In genomic region chr7:3264390-3265022, GRCm38 (mm10) we compare ENCODE assay signal across 9 mouse cellular contexts. TPM values are rescaled to one million over a fixed set of nuclear protein-coding genes. Genes with fewer than 3 reads are reported as not detected.
A peak's percentile ranks its signal among the peaks of the same experiment; 100 is the strongest.
DNase-seq lines count a peak whose midpoint lies in the region; ATAC-seq and TF ChIP-seq lines count a peak whose summit lies in the region.
"Had no signal": no experiment of that assay in that cellular context is flagged by ENCODE, and none has a peak within 500 bp of the region (broad histone marks: within the 10 kb centered on the region; RNA-seq: fewer than 3 reads in every experiment).

No protein-coding gene starts in this region.

- TF ChIP-seq CTCF in midbrain, postnatal 0 days (IDR thresholded peaks at IDR 0.05) = no peak

- ATAC-seq in midbrain, postnatal 0 days (ENCODE audit: low FRiP score) = no peak
- peak; percentile 45; the same call in 1 of the 2 replicates for ATAC-seq in liver, embryonic 16.5 days (ENCODE audit: low read depth)

- H3K4me3 ChIP-seq in midbrain, embryonic 10.5 days = peak overlapping the region; percentile 34; the same call in 1 of the 2 replicates
- H3K4me3 ChIP-seq in midbrain, postnatal 0 days (ENCODE audit: low read depth, low read length) = no peak overlapping the region
- no peak overlapping the region for H3K4me3 ChIP-seq in liver, embryonic 16.5 days (ENCODE audit: low read depth, low read length)

- H3K9ac ChIP-seq in midbrain, postnatal 0 days (replicated peaks; ENCODE audit: low read length, poor library complexity, severe bottlenecking) = no peak overlapping the region
- H3K9ac ChIP-seq in liver, embryonic 16.5 days (ENCODE audit: low read depth, low read length) = no peak overlapping the region

- no peaks in the 10 kb centered on the region; the same call in 1 of the 2 replicates for H3K9me3 ChIP-seq in midbrain, embryonic 10.5 days (replicated peaks)
- H3K9me3 ChIP-seq in midbrain, postnatal 0 days (ENCODE audit: low read length) = no peaks in the 10 kb centered on the region
- no peaks in the 10 kb centered on the region for H3K9me3 ChIP-seq in liver, embryonic 16.5 days (replicated peaks; ENCODE audit: control insufficient read depth, low read length)

- H3K4me2 ChIP-seq in midbrain, postnatal 0 days (ENCODE audit: low read depth, low read length, poor library complexity, severe bottlenecking) = no peak overlapping the region
- peak overlapping the region; percentile 37 for H3K4me2 ChIP-seq in liver, embryonic 16.5 days (ENCODE audit: low read depth, low read length)

- no peaks in the 10 kb centered on the region for H3K36me3 ChIP-seq in midbrain, embryonic 10.5 days
- no peaks in the 10 kb centered on the region for H3K36me3 ChIP-seq in midbrain, postnatal 0 days (ENCODE audit: insufficient read depth, low read length)
- H3K36me3 ChIP-seq in liver, embryonic 16.5 days (ENCODE audit: control insufficient read depth, insufficient read depth) = no peaks in the 10 kb centered on the region

- WGBS in midbrain, embryonic 10.5 days = 39% methylated on average over 22 of the region's 22 CpGs
- 37% methylated on average over 22 of the region's 22 CpGs for WGBS in midbrain, postnatal 0 days
- WGBS in liver, embryonic 16.5 days (ENCODE audit: insufficient replicate concordance) = 28% methylated on average over 22 of the region's 22 CpGs

- peak; percentile 41 for DNase-seq in embryo, embryonic 10 days (ENCODE audit: low spot score)
- DNase-seq in embryo, embryonic 11 days = no peak
- peak; percentile 25 for DNase-seq in midbrain, embryonic 10.5 days (ENCODE audit: low spot score)
- DNase-seq in midbrain, postnatal 0 days (ENCODE audit: low spot score) = no peak
- DNase-seq in right cerebral cortex, adult 18-20 months = no peak
- DNase-seq in layer of hippocampus, adult 18-20 months (ENCODE audit: low spot score in 2 of 2) = no peak
- DNase-seq in yolk sac, embryonic 10.5 days (ENCODE audit: low spot score) = no peak
- DNase-seq: adrenal gland, adult 2 months had no signal

- no peaks in the 10 kb centered on the region for H3K27me3 ChIP-seq in midbrain, embryonic 10.5 days (ENCODE audit: low read depth, poor library complexity, severe bottlenecking)
- H3K27me3 ChIP-seq in midbrain, postnatal 0 days (ENCODE audit: insufficient read depth, low read length) = no peaks in the 10 kb centered on the region; the same call in 1 of the 2 replicates
- H3K27me3 ChIP-seq in liver, embryonic 16.5 days (ENCODE audit: control insufficient read depth, insufficient read depth, low read depth, low read length) = peaks cover 4% of the 10 kb centered on the region

- H3K4me1 ChIP-seq in midbrain, embryonic 10.5 days = no peaks in the 10 kb centered on the region
- H3K4me1 ChIP-seq in midbrain, postnatal 0 days (ENCODE audit: insufficient read depth, low read length) = no peaks in the 10 kb centered on the region
- no peaks in the 10 kb centered on the region for H3K4me1 ChIP-seq in liver, embryonic 16.5 days (ENCODE audit: control insufficient read depth, low read depth, low read length)

- no peak overlapping the region for H3K27ac ChIP-seq in midbrain, embryonic 10.5 days (replicated peaks)
- H3K27ac ChIP-seq in midbrain, postnatal 0 days (ENCODE audit: low read depth, low read length) = no peak overlapping the region
- no peak overlapping the region for H3K27ac ChIP-seq in liver, embryonic 16.5 days (ENCODE audit: low read length)

RNA-seq across cellular contexts. Expression of gene Nlrp12, which starts 15.0 kb away (rescaled TPM):
- polyA plus RNA-seq in midbrain, embryonic 10.5 days (2016; fragmentation: Nextera tagmentation; extraction: Ambion mirVana) = not detected in 2 replicates
- 0.05 and 0.16 TPM in 2 replicates for total RNA-seq in midbrain, postnatal 0 days (2014; rRNA removed)
- 0.09 TPM in 1 of 2 replicates, not detected in the other for polyA plus RNA-seq in midbrain, postnatal 0 days (2015; fragmentation: Nextera tagmentation; extraction: Ambion mirVana)
- 0.46 and 0.57 TPM in 2 replicates for polyA plus RNA-seq in liver, embryonic 16.5 days (2015; fragmentation: Nextera tagmentation; extraction: Ambion mirVana)
- under 1 TPM in 1 of 2 experiments, not detected in 1; 0.05 TPM for total RNA-seq in layer of hippocampus, adult 18-20 months (2021)
- total RNA-seq: adrenal gland, adult 2 months had no signal

RNA-seq across cellular contexts. Expression of gene Myadm, which starts 24.4 kb away (rescaled TPM):
- 29.6 and 35.1 TPM in 2 replicates for polyA plus RNA-seq in midbrain, embryonic 10.5 days (2016; fragmentation: Nextera tagmentation; extraction: Ambion mirVana)
- total RNA-seq in midbrain, postnatal 0 days (2014; rRNA removed) = 27.4 and 39.4 TPM in 2 replicates
- polyA plus RNA-seq in midbrain, postnatal 0 days (2015; fragmentation: Nextera tagmentation; extraction: Ambion mirVana) = 24.2 and 27.2 TPM in 2 replicates
- 41.4 and 55.1 TPM in 2 replicates for polyA plus RNA-seq in liver, embryonic 16.5 days (2015; fragmentation: Nextera tagmentation; extraction: Ambion mirVana)
- total RNA-seq in layer of hippocampus, adult 18-20 months (2021) = 10 to 100 TPM; 55.4 to 56.7 TPM

RNA-seq across cellular contexts. Expression of gene Prkcg, which starts 24.5 kb away (rescaled TPM):
- polyA plus RNA-seq in midbrain, embryonic 10.5 days (2016; fragmentation: Nextera tagmentation; extraction: Ambion mirVana) = 0.71 and 1.2 TPM in 2 replicates
- total RNA-seq in midbrain, postnatal 0 days (2014; rRNA removed) = 11.5 and 12.5 TPM in 2 replicates
- 6.0 and 7.4 TPM in 2 replicates for polyA plus RNA-seq in midbrain, postnatal 0 days (2015; fragmentation: Nextera tagmentation; extraction: Ambion mirVana)
- polyA plus RNA-seq in liver, embryonic 16.5 days (2015; fragmentation: Nextera tagmentation; extraction: Ambion mirVana) = 0.68 TPM in 1 of 2 replicates, not detected in the other
- 100 to 1,000 TPM; 486 to 548 TPM for total RNA-seq in layer of hippocampus, adult 18-20 months (2021)

Comparison
In these comparisons a context has a peak if more than half of its experiments do, and no peak if none do; other contexts are left out.
1. DNase-seq: peak in embryo, embryonic 10 days (single experiment) and midbrain, embryonic 10.5 days (single experiment); none in embryo, embryonic 11 days (single experiment), midbrain, postnatal 0 days (single experiment), right cerebral cortex, adult 18-20 months (single experiment), layer of hippocampus, adult 18-20 months (0 of 2) and yolk sac, embryonic 10.5 days (single experiment).